Mouse (Mus musculus) CH12.LX (cell line): ENCODE results near the gene Amigo1. TPM values are rescaled to one million over a fixed set of nuclear protein-coding genes. Genes with fewer than 3 reads are reported as not detected.

Source experiments
- DNase-seq: peaks from one replicate; pipeline ENCODE4 v3.0.0-alpha.2; 2013; ENCODE audit errors: extremely low read depth
- H3K27ac ChIP-seq: 2 replicates; pipeline ENCODE4 v1.5.1; 2012; ENCODE audit warnings: low read depth, mild to moderate bottlenecking, control low read depth, moderate library complexity; ENCODE audit not compliant: insufficient read depth
- H3K27me3 ChIP-seq: replicated peaks from 2 replicates; pipeline ENCODE3; 2012; ENCODE audit warnings: inconsistent platforms
- H3K36me3 ChIP-seq, 2 experiments: replicated peaks in 1 of 2; 2 replicates each; pipeline versions ENCODE3 to v1.6.1; 2012; ENCODE audit warnings: inconsistent platforms in 1 of 2, low read length in 1 of 2, mild to moderate bottlenecking in 1 of 2, mixed read lengths in 1 of 2, moderate library complexity in 1 of 2; ENCODE audit not compliant: control insufficient read depth in 1 of 2, insufficient read depth in 1 of 2
- H3K4me1 ChIP-seq, 2 experiments: 2 replicates each; pipeline ENCODE4 v1.6.1; 2012; ENCODE audit warnings: inconsistent platforms in 1 of 2, moderate library complexity in 1 of 2; ENCODE audit not compliant: insufficient read depth in 2 of 2, control insufficient read depth in 1 of 2
- H3K4me2 ChIP-seq: 2 replicates; pipeline ENCODE4 v1.6.1; 2012; ENCODE audit warnings: low read depth, mild to moderate bottlenecking, control low read depth; ENCODE audit not compliant: poor library complexity, insufficient read depth, severe bottlenecking
- H3K4me3 ChIP-seq, 3 experiments: fragments of 150-350 bp in 1 of 3; sonication (generic) in 1 of 3; replicated peaks in 1 of 3; 2 replicates each; pipeline versions ENCODE3 to v1.5.1; 2011 to 2012; ENCODE audit warnings: low read depth in 2 of 3, low read length in 2 of 3, mild to moderate bottlenecking in 2 of 3, moderate library complexity in 2 of 3, control low read depth in 1 of 3, improper control_type of control experiment in 1 of 3, inconsistent platforms in 1 of 3, mixed read lengths in 1 of 3; ENCODE audit not compliant: poor library complexity in 1 of 3
- H3K79me2 ChIP-seq: replicated peaks from 2 replicates; pipeline ENCODE4 v1.6.1; 2012; ENCODE audit warnings: mild to moderate bottlenecking, moderate library complexity; ENCODE audit not compliant: control insufficient read depth, poor library complexity, insufficient read depth, severe bottlenecking; ENCODE audit errors: extremely low read depth
- H3K9ac ChIP-seq: 2 replicates; pipeline ENCODE4 v1.6.1; 2012; ENCODE audit warnings: low read depth, mild to moderate bottlenecking, control low read depth, moderate library complexity; ENCODE audit not compliant: insufficient read depth
- H3K9me3 ChIP-seq: replicated peaks from 2 replicates; pipeline ENCODE3; 2012; ENCODE audit warnings: low read length, inconsistent platforms, mixed read lengths
- BHLHE40 ChIP-seq: IDR thresholded peaks from 2 replicates; pipeline ENCODE4 v1.6.1; 2011; ENCODE audit warnings: mild to moderate bottlenecking, low read depth, low read length, improper control_type of control experiment
- CHD1 ChIP-seq: IDR thresholded peaks from 2 replicates; pipeline ENCODE4 v1.6.1; 2012; ENCODE audit warnings: low read depth, low read length, improper control_type of control experiment, inconsistent platforms
- CHD2 ChIP-seq: IDR thresholded peaks from 2 replicates; pipeline ENCODE4 v1.6.1; 2011; ENCODE audit warnings: low read length, improper control_type of control experiment
- CTCF ChIP-seq, 2 experiments: IDR thresholded peaks in 1 of 2; conservative IDR thresholded peaks in 1 of 2; 2 replicates each; pipeline ENCODE4 v1.5.1; 2011 to 2012; ENCODE audit warnings: low read depth in 2 of 2, low read length in 2 of 2, improper control_type of control experiment in 1 of 2, inconsistent platforms in 1 of 2, mild to moderate bottlenecking in 1 of 2, moderate library complexity in 1 of 2
- ETS1 ChIP-seq: conservative IDR thresholded peaks from 2 replicates; pipeline ENCODE4 v1.6.1; 2012; ENCODE audit warnings: low read depth, mild to moderate bottlenecking, inconsistent platforms, low read length, improper control_type of control experiment, moderate library complexity
- GABPA ChIP-seq: IDR thresholded peaks from 2 replicates; pipeline ENCODE4 v1.6.1; 2012; ENCODE audit warnings: low read depth, low read length, improper control_type of control experiment, inconsistent platforms; ENCODE audit not compliant: insufficient replicate concordance
- HCFC1 ChIP-seq: IDR thresholded peaks from 2 replicates; pipeline ENCODE4 v1.6.1; 2012; ENCODE audit warnings: low read depth, mild to moderate bottlenecking, inconsistent platforms, low read length, improper control_type of control experiment
- IRF4 ChIP-seq: IDR thresholded peaks from 2 replicates; pipeline ENCODE4 v1.6.1; 2014; ENCODE audit warnings: low read depth, mild to moderate bottlenecking, inconsistent platforms, low read length, improper control_type of control experiment
- JUN ChIP-seq: IDR thresholded peaks from 2 replicates; pipeline ENCODE4 v1.6.1; 2011; ENCODE audit warnings: low read depth, mild to moderate bottlenecking, low read length, improper control_type of control experiment, moderate library complexity; ENCODE audit not compliant: insufficient read depth
- JUND ChIP-seq: conservative IDR thresholded peaks from 2 replicates; pipeline ENCODE4 v1.6.1; 2011; ENCODE audit warnings: low read depth, low read length, improper control_type of control experiment
- MAZ ChIP-seq: IDR thresholded peaks from 2 replicates; pipeline ENCODE4 v1.6.1; 2012; ENCODE audit warnings: low read depth, mild to moderate bottlenecking, inconsistent platforms, low read length, improper control_type of control experiment, moderate library complexity
- MEF2A ChIP-seq: IDR thresholded peaks from 2 replicates; pipeline ENCODE4 v1.6.1; 2014; ENCODE audit warnings: low read depth, mild to moderate bottlenecking, inconsistent platforms, low read length, improper control_type of control experiment, borderline replicate concordance
- MYC ChIP-seq: IDR thresholded peaks from 2 replicates; pipeline ENCODE4 v1.6.1; 2011; ENCODE audit warnings: low read depth, mild to moderate bottlenecking, improper control_type of control experiment, low read length
- NRF1 ChIP-seq: IDR thresholded peaks from 2 replicates; pipeline ENCODE4 v1.6.1; 2014; ENCODE audit warnings: low read depth, mild to moderate bottlenecking, inconsistent platforms, low read length, improper control_type of control experiment, moderate library complexity
- PAX5 ChIP-seq: IDR thresholded peaks from 2 replicates; pipeline ENCODE4 v1.6.1; 2012; ENCODE audit warnings: low read length, inconsistent platforms, mixed read lengths
- POLR2A ChIP-seq: IDR thresholded peaks from 2 replicates; pipeline ENCODE4 v1.6.1; 2011; ENCODE audit warnings: low read depth, mild to moderate bottlenecking, improper control_type of control experiment, low read length
- POLR2AphosphoS2 ChIP-seq: IDR thresholded peaks from 2 replicates; pipeline ENCODE4 v1.6.1; 2011; ENCODE audit warnings: low read depth, low read length, improper control_type of control experiment
- RAD21 ChIP-seq: IDR thresholded peaks from 2 replicates; pipeline ENCODE4 v1.6.1; 2011; ENCODE audit warnings: low read depth, mild to moderate bottlenecking, low read length, improper control_type of control experiment, moderate library complexity
- SIN3A ChIP-seq: IDR thresholded peaks from 2 replicates; pipeline ENCODE4 v1.6.1; 2012; ENCODE audit warnings: low read length, improper control_type of control experiment, inconsistent platforms
- TBP ChIP-seq: conservative IDR thresholded peaks from 2 replicates; pipeline ENCODE4 v1.6.1; 2011; ENCODE audit warnings: low read depth, low read length, improper control_type of control experiment
- TCF12 ChIP-seq: IDR thresholded peaks from 2 replicates; pipeline ENCODE4 v1.6.1; 2014; ENCODE audit warnings: low read depth, mild to moderate bottlenecking, inconsistent platforms, low read length, improper control_type of control experiment
- UBTF ChIP-seq: IDR thresholded peaks from 2 replicates; pipeline ENCODE4 v1.6.1; 2012; ENCODE audit warnings: low read depth, mild to moderate bottlenecking, inconsistent platforms, low read length, improper control_type of control experiment, moderate library complexity
- USF1 ChIP-seq: IDR thresholded peaks from 2 replicates; pipeline ENCODE4 v1.6.1; 2014; ENCODE audit warnings: low read depth, mild to moderate bottlenecking, inconsistent platforms, low read length, improper control_type of control experiment
- USF2 ChIP-seq: conservative IDR thresholded peaks from 2 replicates; pipeline ENCODE4 v1.6.1; 2011; ENCODE audit warnings: low read depth, low read length, improper control_type of control experiment
- ZC3H11A ChIP-seq: IDR thresholded peaks from 2 replicates; pipeline ENCODE4 v1.6.1; 2012; ENCODE audit warnings: low read depth, mild to moderate bottlenecking, inconsistent platforms, low read length, improper control_type of control experiment
- ZKSCAN1 ChIP-seq: IDR thresholded peaks from 2 replicates; pipeline ENCODE4 v1.6.1; 2012; ENCODE audit warnings: low read depth, inconsistent platforms, low read length, improper control_type of control experiment, borderline replicate concordance
- ZMIZ1 ChIP-seq: IDR thresholded peaks from 2 replicates; pipeline ENCODE4 v1.6.1; 2012; ENCODE audit warnings: low read depth, mild to moderate bottlenecking, inconsistent platforms, low read length, improper control_type of control experiment
- ZNF384 ChIP-seq: IDR thresholded peaks from 2 replicates; pipeline ENCODE4 v1.6.1; 2012; ENCODE audit warnings: low read depth, low read length, improper control_type of control experiment, inconsistent platforms
- dilution Hi-C: fragments of 300-500 bp; cut with MboI; formaldehyde crosslinking; loops from 2 replicates; pipeline ENCODE4 v1.14.3; 2020; ENCODE audit warnings: low sequenced_read_pairs; ENCODE audit not compliant: extremely low pct_unique_long_range_greater_than_20kb, extremely low pct_ligation_motif_present
- in situ Hi-C: fragments of 300-500 bp; cut with MboI; formaldehyde crosslinking; loops from 3 replicates; pipeline ENCODE4 v1.14.3; 2019; ENCODE audit warnings: low sequenced_read_pairs, low pct_ligation_motif_present, low pct_unique_long_range_greater_than_20kb, mixed read lengths
- polyA plus RNA-seq: library from polyadenylated mRNA; unstranded; fragments of >175 nt; gene quantifications from 2 replicates; pipeline ENCODE4 v1.2.1, GENCODE M21; 2012; ENCODE audit warnings: low read depth; ENCODE audit not compliant: insufficient read length
- total RNA-seq, 2 experiments: library from RNA; depleted of rRNA; stranded (reverse); fragments of 300-350 nt in 1 of 2; fragments of >200 nt in 1 of 2; gene quantifications; 2 replicates each; pipeline ENCODE4 v1.2.3; 2012 to 2014

Gene Amigo1
- total and polyA plus RNA-seq, 3 experiments, result 0.21 to 0.59 TPM; not detected in 1

DNA sequence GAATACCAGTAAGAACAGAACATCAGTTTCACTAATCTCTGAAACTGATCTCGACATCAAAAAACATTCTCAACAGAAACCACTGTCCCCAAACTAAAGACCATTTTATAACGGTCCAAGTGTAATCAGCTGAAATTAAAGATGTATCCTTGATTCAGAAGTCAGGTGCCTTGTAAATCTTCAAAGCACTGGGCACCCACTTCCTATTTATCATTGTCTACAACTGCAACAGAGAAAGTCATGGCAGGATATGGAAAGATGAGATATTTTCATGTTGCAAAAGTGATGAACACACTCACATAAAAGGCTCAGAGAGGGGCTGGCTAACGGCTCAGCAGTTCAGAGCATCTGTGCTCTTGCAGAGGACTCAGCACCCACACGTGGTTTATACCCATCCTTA, 45.3 kb upstream of the Amigo1 start:
- no peak for DNase-seq
- Histone ChIP-seq H3K9me3 (no peaks in the 10 kb centered on the region), H3K27ac (no peak overlapping the region), H3K27me3 (no peaks in the 10 kb centered on the region), H3K4me2 (no peak overlapping the region), H3K79me2 (peaks cover 58% of the 10 kb centered on the region), H3K9ac (no peak overlapping the region), H3K36me3 (peaks cover 8 to 54% of the 10 kb centered on the region in 2 experiments), H3K4me1 (peaks cover 0 to 16% of the 10 kb centered on the region in 2 experiments; a peak in 2 of 4 replicates), H3K4me3 (no peak overlapping the region)
- in situ Hi-C loops (loop anchor here (10.0 kb wide), 1 partner anchor 206 kb away; the partner anchor contains the start of gene Gstm7), dilution Hi-C loops (no loop called here)
- no peak for TF ChIP-seq POLR2AphosphoS2
- TF ChIP-seq MYC, result no peak
- no peak for TF ChIP-seq ZNF384
- no peak for TF ChIP-seq IRF4
- no peak for TF ChIP-seq SIN3A
- TF ChIP-seq TBP, result no peak
- TF ChIP-seq RAD21, result no peak
- no peak for TF ChIP-seq CHD2
- no peak for TF ChIP-seq TCF12
- TF ChIP-seq ZKSCAN1, result no peak
- TF ChIP-seq PAX5, result no peak
- no peak for TF ChIP-seq BHLHE40
- no peak for TF ChIP-seq CTCF (conservative IDR thresholded peaks at IDR 0.05 in 1 of 2, IDR thresholded peaks at IDR 0.05 in 1 of 2; ENCODE audit: low read depth in 2 of 2, low read length in 2 of 2)

DNA sequence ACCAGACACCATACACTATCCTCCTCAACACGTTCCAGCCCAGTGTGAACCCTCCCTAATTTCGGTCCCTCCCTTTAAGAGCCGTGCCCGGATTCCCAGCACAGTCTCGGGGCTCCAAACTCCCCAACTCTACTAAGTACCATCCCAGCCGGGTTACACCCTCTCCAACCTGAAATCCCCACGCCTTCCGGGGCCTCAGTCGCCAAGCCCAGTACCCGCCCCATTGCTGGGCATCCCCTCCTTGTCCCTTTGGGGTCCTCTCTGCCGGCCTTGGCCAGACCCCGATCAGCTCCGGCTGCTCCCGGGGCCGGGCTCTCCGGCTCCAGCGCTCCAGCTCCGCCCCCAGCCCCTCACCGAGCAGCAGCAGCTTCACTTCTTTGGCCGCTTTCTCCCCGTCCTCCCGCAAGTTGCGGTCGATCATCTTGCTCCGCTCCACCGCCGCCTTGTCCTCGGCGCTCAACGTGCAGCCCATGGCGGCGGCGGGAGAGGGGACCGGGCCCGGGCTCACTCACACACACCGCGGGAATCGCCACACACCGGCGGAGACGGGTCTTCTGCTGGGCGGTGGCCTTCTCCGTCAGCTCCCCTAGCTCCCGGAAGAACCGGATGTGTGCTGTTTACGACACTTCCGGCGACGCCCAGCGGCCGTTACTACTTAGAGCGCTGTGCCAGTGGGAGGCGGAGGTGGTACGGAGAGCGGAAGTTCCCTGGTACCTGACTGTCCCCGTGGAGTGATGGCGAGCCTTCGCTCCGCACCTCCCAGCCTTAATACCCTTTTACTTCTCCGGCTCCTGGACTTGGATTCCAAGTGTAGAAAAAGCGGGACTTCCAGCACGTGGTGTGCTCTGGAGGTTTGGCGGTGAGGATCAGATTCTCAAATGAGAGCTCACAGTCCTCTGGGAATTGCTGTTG, 40.3 kb upstream of the Amigo1 start, which contains the start of gene Gnai3:
Gene Gnai3 (minus strand): TSS at position 613 of the 912 bp plus-strand sequence.
- peak within 1 kb of the TSS; percentile 96 for H3K4me2 ChIP-seq
- peaks cover 0 to 25% of the 10 kb centered on the region in 2 experiments; a peak in 2 of 4 replicates for H3K4me1 ChIP-seq
- H3K9ac ChIP-seq, result peak within 1 kb of the TSS; percentile 90
- H3K9me3 ChIP-seq, result no peaks in the 10 kb centered on the region
- H3K27ac ChIP-seq, result peak within 1 kb of the TSS; percentile 72
- dilution Hi-C loops, result no loop called here
- H3K27me3 ChIP-seq, result no peaks in the 10 kb centered on the region
- H3K36me3 ChIP-seq, result peaks cover 0 to 37% of the 10 kb centered on the region in 2 experiments
- peak; percentile 96 for DNase-seq
- H3K79me2 ChIP-seq, result peaks cover 37% of the 10 kb centered on the region
- in situ Hi-C loops, result loop anchor here (5.0 to 10.0 kb wide), 2 partner anchors 63 to 211 kb away; partner anchors contain the start of gene Gstm7
- H3K4me3 ChIP-seq, result peak within 1 kb of the TSS; percentile 76 to 98 (median 94)
- no peak for TF ChIP-seq USF1
- no peak for TF ChIP-seq ZKSCAN1
- TF ChIP-seq JUN, result no peak
- TF ChIP-seq MAZ, result no peak
- TF ChIP-seq USF2, result no peak
- no peak; the same call in 1 of the 2 replicates for TF ChIP-seq ETS1
- peak; percentile 67; the same call in 1 of the 2 replicates for TF ChIP-seq MYC
- no peak for TF ChIP-seq BHLHE40
- TF ChIP-seq CHD1, result peak; percentile 46; the same call in 1 of the 2 replicates
- TF ChIP-seq RAD21, result no peak
- TF ChIP-seq ZMIZ1, result peak; percentile 81
- no peak for TF ChIP-seq ZC3H11A
- peak; percentile 93 for TF ChIP-seq POLR2AphosphoS2
- TF ChIP-seq IRF4, result peak; percentile 71; the same call in 1 of the 2 replicates
- TF ChIP-seq CTCF (conservative IDR thresholded peaks at IDR 0.05 in 1 of 2, IDR thresholded peaks at IDR 0.05 in 1 of 2; ENCODE audit: low read depth in 2 of 2, low read length in 2 of 2), result no peak
- TF ChIP-seq SIN3A, result peak; percentile 70
- peak; percentile 62; the same call in 1 of the 2 replicates for TF ChIP-seq MEF2A
- TF ChIP-seq ZNF384, result no peak
- TF ChIP-seq GABPA, result no peak
- peak; percentile 94 for TF ChIP-seq TCF12
- TF ChIP-seq NRF1, result no peak
- TF ChIP-seq JUND, result no peak
- peak; percentile 99 for TF ChIP-seq POLR2A
- TF ChIP-seq TBP, result peak; percentile 94
- TF ChIP-seq HCFC1, result peak; percentile 81
- TF ChIP-seq UBTF, result peak; percentile 57; the same call in 1 of the 2 replicates
